Mouse (Mus musculus) stomach, postnatal 0 days (tissue): Measurements from ENCODE around the gene Ubn1.

Experiments used
- CTCF ChIP-seq: IDR thresholded peaks from 2 replicates; pipeline ENCODE4 v1.5.1; 2016; ENCODE audit warnings: antibody characterized with exemption, low read depth, mild to moderate bottlenecking, moderate library complexity
- EP300 ChIP-seq: optimal IDR thresholded peaks from 2 replicates; pipeline ENCODE3; 2016; ENCODE audit warnings: antibody characterized with exemption

- TF ChIP-seq EP300 (no peak), CTCF (no peak)
Measured at GRCm38 (mm10) chr16:5008076-5008475, 41.8 kb upstream of the Ubn1 start.
